Mouse (Mus musculus) heart, embryonic 14.5 days (tissue): Measurements from ENCODE around the gene Mcpt4. TPM values are rescaled to one million over a fixed set of nuclear protein-coding genes. Genes with fewer than 3 reads are reported as not detected.
"Not testable (repeated sequence)": the region's sequence is repeated elsewhere in the genome, so short reads cannot be mapped to it uniquely, and the experiment has no call there.

Source experiments
- ATAC-seq: fragments of 200-750 bp; cut with Nextera tagmentation; 2 replicates; pipeline ENCODE4 v1.8.0; 2017; ENCODE audit warnings: low read depth, moderate TSS enrichment; ENCODE audit not compliant: insufficient number of reproducible peaks, insufficient read depth, low FRiP score
- H3K27ac ChIP-seq, 2 experiments: fragments of 200-500 bp in 1 of 2; fragments of 300-500 bp in 1 of 2; sonication (generic) in 1 of 2; replicated peaks in 1 of 2; 2 replicates each; pipeline ENCODE4 v1.5.1; 2012 to 2014; ENCODE audit warnings: low read depth in 2 of 2, low read length in 2 of 2, control low read depth in 1 of 2, mild to moderate bottlenecking in 1 of 2, mixed read lengths in 1 of 2; ENCODE audit not compliant: control insufficient read depth in 1 of 2, insufficient read depth in 1 of 2
- H3K27me3 ChIP-seq: fragments of 300-500 bp; sonication (generic); 2 replicates; pipeline ENCODE4 v1.6.1; 2014; ENCODE audit warnings: mild to moderate bottlenecking, low read length, control low read depth; ENCODE audit not compliant: control insufficient read depth, insufficient read depth
- H3K36me3 ChIP-seq: fragments of 300-500 bp; sonication (generic); 2 replicates; pipeline ENCODE4 v1.6.1; 2014; ENCODE audit warnings: mild to moderate bottlenecking, control low read depth, low read length, mixed read lengths; ENCODE audit not compliant: control insufficient read depth, insufficient read depth
- H3K4me1 ChIP-seq, 2 experiments: fragments of 200-500 bp in 1 of 2; fragments of 300-500 bp in 1 of 2; sonication (generic) in 1 of 2; 2 replicates each; pipeline ENCODE4 v1.6.1; 2012 to 2014; ENCODE audit warnings: low read length in 2 of 2, control low read depth in 1 of 2, mixed read lengths in 1 of 2; ENCODE audit not compliant: control insufficient read depth in 2 of 2, insufficient read depth in 2 of 2
- H3K4me2 ChIP-seq: fragments of 300-500 bp; sonication (generic); 2 replicates; pipeline ENCODE4 v1.6.1; 2014; ENCODE audit warnings: mild to moderate bottlenecking, low read length
- H3K4me3 ChIP-seq, 2 experiments: fragments of 200-500 bp in 1 of 2; fragments of 300-500 bp in 1 of 2; sonication (generic) in 1 of 2; 2 replicates each; pipeline ENCODE4 v1.5.1; 2012 to 2014; ENCODE audit warnings: low read length in 2 of 2, mild to moderate bottlenecking in 2 of 2, control low read depth in 1 of 2, low read depth in 1 of 2, moderate library complexity in 1 of 2; ENCODE audit not compliant: control insufficient read depth in 1 of 2, insufficient read depth in 1 of 2
- H3K9ac ChIP-seq: fragments of 300-500 bp; sonication (generic); 2 replicates; pipeline ENCODE4 v1.6.1; 2014; ENCODE audit warnings: mild to moderate bottlenecking, low read length
- H3K9me3 ChIP-seq: fragments of 300-500 bp; sonication (generic); 2 replicates; pipeline ENCODE4 v1.6.1; 2016; ENCODE audit warnings: low read length, control low read depth; ENCODE audit not compliant: control insufficient read depth
- WGBS: fragments of 180-500 bp; shearing (Covaris S2); extraction: QIAGEN DNeasy Blood & Tissue Kit; methylation state at CpG from one replicate; pipeline ENCODE4 v1.1.7; 2014; 5-methylcytosine and 5-hydroxymethylcytosine counted together
- microRNA-seq: library from miRNA; unstranded; fragments of <30 nt; microRNA quantifications from one replicate; pipeline ENCODE4, GENCODE M21; 2016
- polyA plus RNA-seq: library from polyadenylated mRNA; unstranded; fragments of >200 nt; fragmentation: Nextera tagmentation; extraction: Ambion mirVana; gene quantifications from 2 replicates; pipeline ENCODE4 v1.2.1, GENCODE M21; 2014

The Mcpt4 gene
- polyA plus RNA-seq, 1 experiment from 2014 or later: 0.49 TPM

DNA sequence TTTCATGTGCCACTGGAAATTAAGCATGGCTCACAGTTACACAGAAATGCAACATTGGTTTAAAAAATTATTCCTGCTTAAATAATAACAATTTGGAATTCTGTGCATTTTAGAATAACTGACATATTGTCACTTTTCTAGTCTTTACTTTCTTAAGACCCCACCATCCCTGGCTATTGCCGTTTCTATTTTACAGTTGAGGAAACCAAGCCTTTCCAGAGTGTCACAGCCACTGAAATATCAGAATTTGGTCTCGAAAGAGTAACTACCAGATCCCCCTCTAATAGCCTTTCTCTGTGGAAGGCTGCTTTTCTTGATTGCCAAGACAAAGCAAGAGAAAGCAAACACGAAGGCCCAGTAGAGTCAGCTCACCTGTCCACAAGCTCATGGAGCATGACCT, 31.7 kb downstream of the Mcpt4 start, which contains the start of gene Mcpt9:
Gene Mcpt9, minus strand, starts transcription at position 101 of the 400 bp plus-strand sequence.
- H3K4me3 ChIP-seq, H3K36me3 ChIP-seq, H3K9me3 ChIP-seq, H3K9ac ChIP-seq, H3K27ac ChIP-seq, H3K4me1 ChIP-seq, H3K27me3 ChIP-seq, H3K4me2 ChIP-seq, ATAC-seq: not testable (repeated sequence)
- WGBS: 72% methylated on average over 3 of the region's 3 CpGs

DNA sequence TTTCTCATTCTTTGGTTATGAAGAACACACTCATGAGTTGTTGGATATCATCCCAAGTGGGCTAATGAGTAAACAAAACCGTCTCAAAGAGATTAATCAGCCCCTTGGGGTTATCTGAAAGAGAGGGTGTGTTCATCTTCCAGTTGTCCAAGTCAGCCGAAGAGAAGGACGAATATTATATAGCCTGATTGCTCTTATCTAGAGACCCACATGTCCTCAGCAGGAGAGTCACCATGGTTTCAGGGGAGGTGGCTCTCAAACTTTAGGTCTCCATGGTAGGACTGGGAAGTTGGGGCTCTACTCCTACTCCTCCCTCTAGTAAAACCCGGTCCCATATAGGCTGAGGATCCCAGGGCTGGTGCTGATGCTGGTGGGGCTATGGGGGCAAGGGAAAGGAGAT, 40.8 kb downstream of the Mcpt4 start:
- not testable (repeated sequence) for H3K36me3 ChIP-seq, H3K9me3 ChIP-seq, H3K4me3 ChIP-seq, H3K27me3 ChIP-seq, H3K27ac ChIP-seq, H3K9ac ChIP-seq, H3K4me1 ChIP-seq, H3K4me2 ChIP-seq, ATAC-seq
- WGBS: 58% methylated on average over 3 of the region's 4 CpGs

DNA sequence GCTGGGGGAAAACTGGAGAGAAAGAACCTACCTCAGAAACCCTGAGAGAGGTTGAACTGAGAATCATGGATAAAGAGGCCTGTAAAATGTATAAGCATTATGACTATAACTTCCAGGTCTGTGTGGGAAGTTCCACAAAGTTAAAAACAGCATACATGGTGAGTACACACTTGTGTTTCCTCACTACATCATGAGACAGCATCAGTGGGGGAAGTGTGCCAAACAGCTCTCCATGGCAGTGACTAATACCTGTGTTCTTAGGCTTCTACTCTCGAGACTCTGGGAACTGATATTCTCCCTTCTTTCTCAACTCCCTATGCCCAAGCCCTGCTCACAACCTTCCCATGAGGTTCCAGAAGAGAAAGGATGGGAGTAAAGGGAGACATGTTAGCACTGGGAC, 42.7 kb downstream of the Mcpt4 start:
- H3K4me2 ChIP-seq: no peak overlapping the region
- no peaks in the 10 kb centered on the region for H3K36me3 ChIP-seq
- WGBS: 54% methylated on average over 1 of the region's 1 CpGs
- no peaks in the 10 kb centered on the region for H3K9me3 ChIP-seq
- no peaks in the 10 kb centered on the region for H3K27me3 ChIP-seq
- H3K4me1 ChIP-seq: no peaks in the 10 kb centered on the region
- ATAC-seq: no peak
- no peak overlapping the region for H3K9ac ChIP-seq
- H3K4me3 ChIP-seq: no peak overlapping the region
- no peak overlapping the region for H3K27ac ChIP-seq

DNA sequence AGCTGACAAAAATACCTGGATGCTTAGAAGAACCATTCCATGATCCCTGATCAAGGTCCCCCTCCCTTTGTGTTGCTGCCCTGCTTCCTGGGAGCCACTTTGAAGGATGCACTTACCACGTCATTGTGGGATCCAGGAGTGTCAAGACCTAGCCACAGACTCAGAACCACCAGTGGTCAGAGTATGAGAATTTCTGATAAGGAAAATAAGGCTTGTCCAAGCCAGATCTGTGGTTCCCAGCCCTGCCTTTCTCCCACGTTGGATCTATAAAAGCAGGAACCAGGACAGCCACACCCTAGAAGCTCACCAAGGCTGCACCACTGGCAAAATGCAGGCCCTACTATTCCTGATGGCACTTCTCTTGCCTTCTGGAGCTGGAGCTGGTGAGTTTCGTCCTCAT, 44.4 kb downstream of the Mcpt4 start, which contains the start of gene Mcpt1:
Gene Mcpt1, plus strand, starts transcription at position 301 of the 400 bp plus-strand sequence.
- ATAC-seq, H3K9me3 ChIP-seq, H3K27me3 ChIP-seq, H3K36me3 ChIP-seq, H3K27ac ChIP-seq, H3K4me2 ChIP-seq, H3K9ac ChIP-seq, H3K4me3 ChIP-seq, H3K4me1 ChIP-seq: not testable (repeated sequence)
- 63% methylated on average over 3 of the region's 3 CpGs for WGBS

- Histone ChIP-seq H3K9me3 (no peaks in the 10 kb centered on the region), H3K36me3 (no peaks in the 10 kb centered on the region), H3K27me3 (no peaks in the 10 kb centered on the region), H3K4me3 (no peak overlapping the region), H3K4me1 (no peaks in the 10 kb centered on the region; a peak in 1 of 4 replicates), H3K4me2 (no peak overlapping the region), H3K27ac (no peak overlapping the region), H3K9ac (no peak overlapping the region)
- ATAC-seq: no peak
- WGBS: 83% methylated on average over 2 of the region's 2 CpGs
Observed at GRCm38 (mm10) chr14:56013924-56014323, 48.2 kb downstream of the Mcpt4 start.

GRCm38 (mm10) chr14:56013147-56013546, 49.0 kb downstream of the Mcpt4 start:
- Histone ChIP-seq H3K9me3 (no peaks in the 10 kb centered on the region), H3K9ac (no peak overlapping the region), H3K27ac (no peak overlapping the region), H3K4me1 (no peaks in the 10 kb centered on the region; a peak in 1 of 4 replicates), H3K36me3 (no peaks in the 10 kb centered on the region), H3K27me3 (no peaks in the 10 kb centered on the region), H3K4me2 (no peak overlapping the region), H3K4me3 (no peak overlapping the region)
- ATAC-seq: no peak
- 53% methylated on average over 3 of the region's 3 CpGs for WGBS

Small RNA genes lying within 50 kb of the gene (microRNA-seq; reads per million reads assigned to microRNA genes)
- not detected for gene Mir6949

Other genes starting within 250 kb of the Mcpt4 start
- 7.6 and 11.0 TPM in 2 replicates for gene Nfatc4, start 239.2 kb downstream of the Mcpt4 start, polyA plus RNA-seq
- gene Nynrin, start 208.3 kb downstream of the Mcpt4 start, polyA plus RNA-seq: 11.0 and 12.4 TPM in 2 replicates
- gene Cbln3, start 177.9 kb downstream of the Mcpt4 start, polyA plus RNA-seq: 0.24 and 0.61 TPM in 2 replicates
- gene Khnyn, start 177.4 kb downstream of the Mcpt4 start, polyA plus RNA-seq: 5.7 and 6.1 TPM in 2 replicates
- gene Sdr39u1, start 162.0 kb downstream of the Mcpt4 start, polyA plus RNA-seq: 51.6 and 52.1 TPM in 2 replicates
- gene Cma1, start 117.6 kb downstream of the Mcpt4 start, polyA plus RNA-seq: 2.6 and 3.5 TPM in 2 replicates
- not detected in 2 replicates for gene Cma2, start 111.3 kb downstream of the Mcpt4 start, polyA plus RNA-seq
- not detected in 2 replicates for gene Mcpt1, start 44.3 kb downstream of the Mcpt4 start, polyA plus RNA-seq
- not detected in 2 replicates for gene Mcpt9, start 31.8 kb downstream of the Mcpt4 start, polyA plus RNA-seq
- gene Mcpt2, start 20.3 kb downstream of the Mcpt4 start, polyA plus RNA-seq: not detected in 2 replicates
- 0.42 and 0.50 TPM in 2 replicates for gene Mcpt8, start 23.0 kb upstream of the Mcpt4 start, polyA plus RNA-seq
- 0.40 and 0.41 TPM in 2 replicates for gene Ctsg, start 40.3 kb upstream of the Mcpt4 start, polyA plus RNA-seq
- gene Gzme, start 58.3 kb upstream of the Mcpt4 start, polyA plus RNA-seq: not detected in 2 replicates
- gene Gzmd, start 70.3 kb upstream of the Mcpt4 start, polyA plus RNA-seq: not detected in 2 replicates
- not detected in 2 replicates for gene Gzmg, start 97.3 kb upstream of the Mcpt4 start, polyA plus RNA-seq
- not detected in 2 replicates for gene Gzmn, start 112.3 kb upstream of the Mcpt4 start, polyA plus RNA-seq
- gene Gzmf, start 149.1 kb upstream of the Mcpt4 start, polyA plus RNA-seq: not detected in 2 replicates
- gene Gzmc, start 172.3 kb upstream of the Mcpt4 start, polyA plus RNA-seq: not detected in 2 replicates
- gene Gzmb, start 199.9 kb upstream of the Mcpt4 start, polyA plus RNA-seq: not detected in 2 replicates